Mouse (Mus musculus): ENCODE data around the gene Lrrc75a.

GRCm38 (mm10) chr11:62614876-62615410, 33.4 kb downstream of the Lrrc75a start:
- no peak for TF ChIP-seq CTCF (IDR thresholded peaks at IDR 0.05; ENCODE audit: low read depth, low read length)
- TF ChIP-seq POLR2A (IDR thresholded peaks at IDR 0.05; ENCODE audit: insufficient read depth, low read length): no peak
- no peak for TF ChIP-seq EP300 (IDR thresholded peaks at IDR 0.05; ENCODE audit: insufficient read depth, low read depth, low read length)

Data from ES-Bruce4 (cell line).